Mouse (Mus musculus): Measurements from ENCODE around the gene Adam11. TPM values are rescaled to one million over a fixed set of nuclear protein-coding genes. Genes with fewer than 3 reads are reported as not detected.
A peak's percentile ranks its signal among the peaks of the same experiment; 100 is the strongest.

Gene Adam11
- total and polyA plus RNA-seq, 2 experiments from 2014 or later = 3.2 to 13.6 TPM

- no peak for DNase-seq (ENCODE audit: low spot score)
- 60% methylated on average over 8 of the region's 8 CpGs for WGBS
- H3K27ac ChIP-seq (ENCODE audit: low read depth) = peak overlapping the region; percentile 62; the same call in 1 of the 2 replicates
- no peaks in the 10 kb centered on the region for H3K27me3 ChIP-seq (ENCODE audit: control insufficient read depth, insufficient read depth, low read length)
- H3K4me2 ChIP-seq (ENCODE audit: low read depth, low read length) = no peak overlapping the region
- H3K36me3 ChIP-seq (replicated peaks; ENCODE audit: control insufficient read depth, insufficient read depth, low read length) = no peaks in the 10 kb centered on the region
- no peak overlapping the region for H3K9ac ChIP-seq (replicated peaks; ENCODE audit: low read depth, low read length)
- no peaks in the 10 kb centered on the region for H3K9me3 ChIP-seq (replicated peaks; ENCODE audit: control insufficient read depth, low read length)
- H3K4me3 ChIP-seq (ENCODE audit: low read depth, low read length) = no peak overlapping the region
- TF ChIP-seq CTCF (IDR thresholded peaks at IDR 0.05; ENCODE audit: low read depth) = no peak
- TF ChIP-seq EP300 (IDR thresholded peaks at IDR 0.05; ENCODE audit: low read depth) = no peak
- H3K4me1 ChIP-seq (ENCODE audit: control insufficient read depth, insufficient read depth) = peaks cover 45% of the 10 kb centered on the region
- ATAC-seq (ENCODE audit: insufficient read depth, low read depth) = no peak
Observed at GRCm38 (mm10) chr11:102779081-102779638, 17.9 kb downstream of the Adam11 start.

GRCm38 (mm10) chr11:102779824-102780223 lies 18.6 kb downstream of the Adam11 start:
- DNase-seq (ENCODE audit: low spot score) (no peak), ATAC-seq (ENCODE audit: insufficient read depth, low read depth) (no peak)
- Histone ChIP-seq H3K9ac (replicated peaks; ENCODE audit: low read depth, low read length) (no peak overlapping the region), H3K9me3 (replicated peaks; ENCODE audit: control insufficient read depth, low read length) (no peaks in the 10 kb centered on the region), H3K4me3 (ENCODE audit: low read depth, low read length) (no peak overlapping the region), H3K36me3 (replicated peaks; ENCODE audit: control insufficient read depth, insufficient read depth, low read length) (no peaks in the 10 kb centered on the region), H3K4me1 (ENCODE audit: control insufficient read depth, insufficient read depth) (peaks cover 45% of the 10 kb centered on the region), H3K4me2 (ENCODE audit: low read depth, low read length) (no peak overlapping the region), H3K27ac (ENCODE audit: low read depth) (peak overlapping the region; percentile 62), H3K27me3 (ENCODE audit: control insufficient read depth, insufficient read depth, low read length) (no peaks in the 10 kb centered on the region)
- no peak for TF ChIP-seq CTCF (IDR thresholded peaks at IDR 0.05; ENCODE audit: low read depth)
- no peak for TF ChIP-seq EP300 (IDR thresholded peaks at IDR 0.05; ENCODE audit: low read depth)
- WGBS = 63% methylated on average over 7 of the region's 7 CpGs

DNA sequence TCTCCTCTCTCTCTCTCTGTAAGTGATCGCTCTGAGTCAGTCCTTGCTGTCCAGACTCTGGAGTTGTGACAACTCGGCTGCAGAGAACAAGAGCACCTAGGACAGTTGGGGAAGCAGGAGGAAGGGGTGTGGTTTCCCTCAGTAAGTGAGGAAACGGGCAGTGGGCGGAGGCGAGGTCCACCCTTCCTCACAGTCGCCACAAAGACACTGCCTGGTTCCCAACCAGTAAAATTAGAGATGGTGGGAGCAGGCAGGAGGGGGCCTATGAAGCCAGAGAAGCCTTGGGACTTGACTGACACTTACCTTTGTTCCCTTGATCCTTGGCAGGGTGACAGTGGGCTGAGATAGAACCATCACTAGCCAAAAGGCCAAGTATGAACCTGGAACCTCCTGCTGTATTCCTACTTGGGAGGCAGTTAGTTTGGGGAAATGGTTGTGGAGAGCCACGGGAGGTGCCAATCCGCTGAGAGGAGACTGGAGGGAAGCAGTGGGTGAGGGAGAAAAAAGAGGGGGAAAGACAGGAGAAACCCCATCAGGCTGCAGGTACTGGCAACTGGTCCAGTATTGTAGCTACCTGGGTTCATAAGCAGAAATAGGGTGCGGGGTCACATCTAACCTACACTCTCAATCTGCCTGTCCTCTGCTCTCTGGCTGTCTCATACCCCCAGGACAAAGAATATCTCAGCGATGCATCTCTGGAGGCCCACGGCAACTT lies 19.2 kb downstream of the Adam11 start:
- Histone ChIP-seq H3K36me3 (replicated peaks; ENCODE audit: control insufficient read depth, insufficient read depth, low read length) (no peaks in the 10 kb centered on the region), H3K9ac (replicated peaks; ENCODE audit: low read depth, low read length) (no peak overlapping the region), H3K9me3 (replicated peaks; ENCODE audit: control insufficient read depth, low read length) (no peaks in the 10 kb centered on the region), H3K4me1 (ENCODE audit: control insufficient read depth, insufficient read depth) (peaks cover 45% of the 10 kb centered on the region), H3K4me3 (ENCODE audit: low read depth, low read length) (no peak overlapping the region), H3K27me3 (ENCODE audit: control insufficient read depth, insufficient read depth, low read length) (no peaks in the 10 kb centered on the region), H3K4me2 (ENCODE audit: low read depth, low read length) (peak overlapping the region; percentile 17), H3K27ac (ENCODE audit: low read depth) (peak overlapping the region; percentile 62)
- WGBS = 44% methylated on average over 11 of the region's 11 CpGs
- TF ChIP-seq CTCF (IDR thresholded peaks at IDR 0.05; ENCODE audit: low read depth) (no peak), EP300 (IDR thresholded peaks at IDR 0.05; ENCODE audit: low read depth) (no peak)
- peak; percentile 21; the same call in 1 of the 2 replicates for ATAC-seq (ENCODE audit: insufficient read depth, low read depth)
- no peak for DNase-seq (ENCODE audit: low spot score)

GRCm38 (mm10) chr11:102780986-102781351 lies 19.7 kb downstream of the Adam11 start:
- peak overlapping the region; percentile 17 for H3K4me2 ChIP-seq (ENCODE audit: low read depth, low read length)
- H3K4me1 ChIP-seq (ENCODE audit: control insufficient read depth, insufficient read depth) = peaks cover 45% of the 10 kb centered on the region
- H3K27ac ChIP-seq (ENCODE audit: low read depth) = peak overlapping the region; percentile 62
- H3K36me3 ChIP-seq (replicated peaks; ENCODE audit: control insufficient read depth, insufficient read depth, low read length) = no peaks in the 10 kb centered on the region
- H3K27me3 ChIP-seq (ENCODE audit: control insufficient read depth, insufficient read depth, low read length) = no peaks in the 10 kb centered on the region
- no peaks in the 10 kb centered on the region for H3K9me3 ChIP-seq (replicated peaks; ENCODE audit: control insufficient read depth, low read length)
- TF ChIP-seq CTCF (IDR thresholded peaks at IDR 0.05; ENCODE audit: low read depth) (no peak), EP300 (IDR thresholded peaks at IDR 0.05; ENCODE audit: low read depth) (no peak)
- no peak for DNase-seq (ENCODE audit: low spot score)
- ATAC-seq (ENCODE audit: insufficient read depth, low read depth) = no peak
- H3K9ac ChIP-seq (replicated peaks; ENCODE audit: low read depth, low read length) = no peak overlapping the region
- WGBS = 30% methylated on average over 10 of the region's 10 CpGs
- no peak overlapping the region for H3K4me3 ChIP-seq (ENCODE audit: low read depth, low read length)

DNA sequence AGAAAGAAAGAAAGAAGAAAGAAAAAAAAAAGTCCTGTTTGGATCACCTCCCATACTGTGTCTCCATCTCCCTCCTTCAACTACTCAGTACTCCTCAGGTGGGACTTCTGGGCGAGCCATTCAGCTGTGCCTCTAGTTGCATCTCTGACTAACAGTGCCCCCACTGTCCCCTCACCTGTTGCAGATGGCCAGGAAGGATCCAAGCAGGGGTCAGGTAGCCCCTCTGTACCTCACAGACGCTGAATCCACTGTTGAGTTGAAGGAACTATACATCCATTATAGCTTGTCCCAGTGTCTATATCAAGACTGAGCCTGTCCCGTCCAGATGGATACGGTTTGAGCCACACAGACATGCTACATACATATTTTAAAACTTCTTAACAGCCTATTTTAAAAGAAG lies 20.3 kb downstream of the Adam11 start:
- TF ChIP-seq CTCF (IDR thresholded peaks at IDR 0.05; ENCODE audit: low read depth) = no peak
- no peak for TF ChIP-seq EP300 (IDR thresholded peaks at IDR 0.05; ENCODE audit: low read depth)
- WGBS = 92% methylated on average over 4 of the region's 4 CpGs
- peaks cover 45% of the 10 kb centered on the region for H3K4me1 ChIP-seq (ENCODE audit: control insufficient read depth, insufficient read depth)

More for the DNA sequence above, 20.3 kb downstream of the Adam11 start:
- Histone ChIP-seq H3K27ac (ENCODE audit: low read depth) (no peak overlapping the region), H3K36me3 (replicated peaks; ENCODE audit: control insufficient read depth, insufficient read depth, low read length) (no peaks in the 10 kb centered on the region), H3K27me3 (ENCODE audit: control insufficient read depth, insufficient read depth, low read length) (no peaks in the 10 kb centered on the region), H3K9ac (replicated peaks; ENCODE audit: low read depth, low read length) (no peak overlapping the region), H3K4me3 (ENCODE audit: low read depth, low read length) (no peak overlapping the region), H3K4me2 (ENCODE audit: low read depth, low read length) (no peak overlapping the region), H3K9me3 (replicated peaks; ENCODE audit: control insufficient read depth, low read length) (no peaks in the 10 kb centered on the region)
- DNase-seq (ENCODE audit: low spot score) = no peak
- no peak for ATAC-seq (ENCODE audit: insufficient read depth, low read depth)

All from heart, postnatal 0 days (tissue).